Mouse (Mus musculus): Measurements from ENCODE around the gene Capn1. TPM values are rescaled to one million over a fixed set of nuclear protein-coding genes. Genes with fewer than 3 reads are reported as not detected.

Gene Capn1
- polyA plus RNA-seq (2014; fragmentation: Nextera tagmentation; extraction: Ambion mirVana): 3.4 and 4.4 TPM in 2 replicates

- peaks cover 20% of the 10 kb centered on the region for H3K27me3 ChIP-seq (ENCODE audit: control insufficient read depth, insufficient read depth, low read length)
- H3K4me1 ChIP-seq (ENCODE audit: control insufficient read depth, insufficient read depth, low read length): peaks cover 4% of the 10 kb centered on the region; the same call in 1 of the 2 replicates
- H3K4me2 ChIP-seq (ENCODE audit: low read depth): peak within 1 kb of the TSS; percentile 88
- peak; percentile 74 for DNase-seq (ENCODE audit: low spot score)
- H3K4me3 ChIP-seq (ENCODE audit: low read depth, low read length): peak within 1 kb of the TSS; percentile 41
- WGBS: 3% methylated on average over 37 of the region's 40 CpGs
- H3K27ac ChIP-seq (ENCODE audit: low read depth, low read length): 0 out of 2 replicates have a peak within 1 kb of the TSS, but pooled peaks have one; percentile 27
- peak; percentile 67; the same call in 1 of the 2 replicates for ATAC-seq (ENCODE audit: insufficient read depth, low FRiP score, low TSS enrichment)
- no peaks in the 10 kb centered on the region for H3K9me3 ChIP-seq (ENCODE audit: control insufficient read depth, low read length)
- peak within 1 kb of the TSS; percentile 54 for H3K9ac ChIP-seq (ENCODE audit: low read length)
- H3K36me3 ChIP-seq (ENCODE audit: control insufficient read depth, insufficient read depth, low read length): no peaks in the 10 kb centered on the region
Observed at GRCm38 (mm10) chr19:6015511-6016315, at the start of gene Capn1. Capn1 (minus strand) TSS chr19:6015897.

DNA sequence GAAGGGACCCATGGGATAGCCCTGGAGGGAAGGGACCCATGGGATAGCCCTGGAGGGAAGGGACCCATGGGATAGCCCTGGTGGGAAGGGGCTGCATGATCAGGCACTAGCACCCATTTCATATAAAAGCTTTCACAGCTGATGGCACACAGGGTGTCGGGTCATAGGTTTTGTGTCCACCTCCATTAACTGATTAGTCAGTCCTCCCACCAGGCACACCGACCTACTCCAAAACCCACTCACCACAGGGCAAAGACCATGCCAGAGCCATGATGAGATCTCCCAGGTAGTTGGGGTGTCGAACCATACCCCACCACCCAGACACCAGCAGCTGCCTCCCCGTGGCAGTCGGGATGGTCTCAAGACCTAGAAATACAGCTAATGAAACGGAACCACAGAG, 47.4 kb upstream of the Capn1 start:
- Histone ChIP-seq H3K4me2 (ENCODE audit: low read depth) (no peak overlapping the region), H3K9ac (ENCODE audit: low read length) (no peak overlapping the region), H3K36me3 (ENCODE audit: control insufficient read depth, insufficient read depth, low read length) (peaks cover 2% of the 10 kb centered on the region; the same call in 1 of the 2 replicates), H3K27ac (ENCODE audit: low read depth, low read length) (no peak overlapping the region), H3K4me3 (ENCODE audit: low read depth, low read length) (0 out of 2 replicates have a peak overlapping the region, but pooled peaks have one; percentile 8), H3K27me3 (ENCODE audit: control insufficient read depth, insufficient read depth, low read length) (no peaks in the 10 kb centered on the region), H3K9me3 (ENCODE audit: control insufficient read depth, low read length) (no peaks in the 10 kb centered on the region), H3K4me1 (ENCODE audit: control insufficient read depth, insufficient read depth, low read length) (peaks cover 29% of the 10 kb centered on the region)
- DNase-seq (ENCODE audit: low spot score): no peak
- no peak for ATAC-seq (ENCODE audit: insufficient read depth, low FRiP score, low TSS enrichment)
- 92% methylated on average over 6 of the region's 6 CpGs for WGBS

GRCm38 (mm10) chr19:6062418-6062817, 46.7 kb upstream of the Capn1 start:
- no peaks in the 10 kb centered on the region for H3K27me3 ChIP-seq (ENCODE audit: control insufficient read depth, insufficient read depth, low read length)
- H3K27ac ChIP-seq (ENCODE audit: low read depth, low read length): no peak overlapping the region
- H3K4me2 ChIP-seq (ENCODE audit: low read depth): peak overlapping the region; percentile 100
- peak overlapping the region; percentile 96 for H3K9ac ChIP-seq (ENCODE audit: low read length)
- no peak for ATAC-seq (ENCODE audit: insufficient read depth, low FRiP score, low TSS enrichment)
- DNase-seq (ENCODE audit: low spot score): no peak
- H3K4me1 ChIP-seq (ENCODE audit: control insufficient read depth, insufficient read depth, low read length): peaks cover 27% of the 10 kb centered on the region
- WGBS: 75% methylated on average over 5 of the region's 5 CpGs
- peaks cover 2% of the 10 kb centered on the region; the same call in 1 of the 2 replicates for H3K36me3 ChIP-seq (ENCODE audit: control insufficient read depth, insufficient read depth, low read length)
- no peaks in the 10 kb centered on the region for H3K9me3 ChIP-seq (ENCODE audit: control insufficient read depth, low read length)
- H3K4me3 ChIP-seq (ENCODE audit: low read depth, low read length): peak overlapping the region; percentile 92

GRCm38 (mm10) chr19:6061641-6062302, 46.1 kb upstream of the Capn1 start:
- peak overlapping the region; percentile 96 for H3K9ac ChIP-seq (ENCODE audit: low read length)
- H3K27me3 ChIP-seq (ENCODE audit: control insufficient read depth, insufficient read depth, low read length): no peaks in the 10 kb centered on the region
- H3K36me3 ChIP-seq (ENCODE audit: control insufficient read depth, insufficient read depth, low read length): peaks cover 2% of the 10 kb centered on the region; the same call in 1 of the 2 replicates
- 3% methylated on average over 43 of the region's 44 CpGs for WGBS
- peak overlapping the region; percentile 92 for H3K4me3 ChIP-seq (ENCODE audit: low read depth, low read length)
- DNase-seq (ENCODE audit: low spot score) (peak; percentile 25), ATAC-seq (ENCODE audit: insufficient read depth, low FRiP score, low TSS enrichment) (no peak)
- no peaks in the 10 kb centered on the region for H3K9me3 ChIP-seq (ENCODE audit: control insufficient read depth, low read length)
- H3K27ac ChIP-seq (ENCODE audit: low read depth, low read length): peak overlapping the region; percentile 93
- peak overlapping the region; percentile 100 for H3K4me2 ChIP-seq (ENCODE audit: low read depth)
- H3K4me1 ChIP-seq (ENCODE audit: control insufficient read depth, insufficient read depth, low read length): peaks cover 27% of the 10 kb centered on the region

- WGBS: under 1% methylated on average over 58 of the region's 58 CpGs
- Histone ChIP-seq H3K4me1 (ENCODE audit: control insufficient read depth, insufficient read depth, low read length) (peaks cover 22% of the 10 kb centered on the region), H3K36me3 (ENCODE audit: control insufficient read depth, insufficient read depth, low read length) (peaks cover 2% of the 10 kb centered on the region; the same call in 1 of the 2 replicates), H3K4me3 (ENCODE audit: low read depth, low read length) (peak within 1 kb of the TSS; percentile 92), H3K9me3 (ENCODE audit: control insufficient read depth, low read length) (no peaks in the 10 kb centered on the region), H3K27ac (ENCODE audit: low read depth, low read length) (peak within 1 kb of the TSS; percentile 93), H3K4me2 (ENCODE audit: low read depth) (peak within 1 kb of the TSS; percentile 100), H3K9ac (ENCODE audit: low read length) (peak within 1 kb of the TSS; percentile 96), H3K27me3 (ENCODE audit: control insufficient read depth, insufficient read depth, low read length) (no peaks in the 10 kb centered on the region)
- DNase-seq (ENCODE audit: low spot score): peak; percentile 91
- ATAC-seq (ENCODE audit: insufficient read depth, low FRiP score, low TSS enrichment): peak; percentile 45; the same call in 1 of the 2 replicates
Observed at GRCm38 (mm10) chr19:6061021-6061533, 45.4 kb upstream of the Capn1 start, which contains the start of gene Znhit2. Znhit2 (plus strand) TSS chr19:6061192.

- DNase-seq (ENCODE audit: low spot score): no peak
- Histone ChIP-seq H3K4me1 (ENCODE audit: control insufficient read depth, insufficient read depth, low read length) (peaks cover 21% of the 10 kb centered on the region), H3K27me3 (ENCODE audit: control insufficient read depth, insufficient read depth, low read length) (no peaks in the 10 kb centered on the region), H3K9me3 (ENCODE audit: control insufficient read depth, low read length) (no peaks in the 10 kb centered on the region), H3K36me3 (ENCODE audit: control insufficient read depth, insufficient read depth, low read length) (peaks cover 9% of the 10 kb centered on the region; the same call in 1 of the 2 replicates), H3K27ac (ENCODE audit: low read depth, low read length) (no peak overlapping the region), H3K4me2 (ENCODE audit: low read depth) (peak overlapping the region; percentile 76), H3K9ac (ENCODE audit: low read length) (no peak overlapping the region), H3K4me3 (ENCODE audit: low read depth, low read length) (peak overlapping the region; percentile 77)
- ATAC-seq (ENCODE audit: insufficient read depth, low FRiP score, low TSS enrichment): no peak
- 91% methylated on average over 5 of the region's 5 CpGs for WGBS
Observed at GRCm38 (mm10) chr19:6058966-6059365, 43.3 kb upstream of the Capn1 start.

DNA sequence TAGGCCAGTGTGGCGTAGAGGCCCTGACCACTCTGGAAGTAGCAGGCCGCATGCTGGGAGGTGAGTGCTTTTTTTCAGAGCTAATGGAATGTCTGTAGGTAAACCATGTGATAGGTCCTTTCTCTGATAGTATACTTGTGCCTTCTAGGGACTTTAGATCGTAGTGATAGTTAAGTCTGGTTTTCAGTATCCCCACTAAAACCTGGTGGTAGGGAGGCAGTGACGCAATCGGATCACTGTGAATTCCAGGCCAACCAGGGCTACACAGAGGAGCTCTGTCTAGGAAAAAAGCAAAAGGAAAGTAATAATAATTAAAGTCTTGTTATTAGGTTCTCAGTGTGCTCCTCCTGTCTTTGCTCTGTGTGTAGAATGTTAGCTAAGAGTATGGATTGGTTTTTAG, 42.8 kb upstream of the Capn1 start:
- Histone ChIP-seq H3K27ac (ENCODE audit: low read depth, low read length) (no peak overlapping the region), H3K4me1 (ENCODE audit: control insufficient read depth, insufficient read depth, low read length) (peaks cover 21% of the 10 kb centered on the region), H3K36me3 (ENCODE audit: control insufficient read depth, insufficient read depth, low read length) (peaks cover 9% of the 10 kb centered on the region; the same call in 1 of the 2 replicates), H3K9me3 (ENCODE audit: control insufficient read depth, low read length) (no peaks in the 10 kb centered on the region), H3K9ac (ENCODE audit: low read length) (peak overlapping the region; percentile 69), H3K27me3 (ENCODE audit: control insufficient read depth, insufficient read depth, low read length) (no peaks in the 10 kb centered on the region), H3K4me2 (ENCODE audit: low read depth) (peak overlapping the region; percentile 76), H3K4me3 (ENCODE audit: low read depth, low read length) (peak overlapping the region; percentile 77)
- ATAC-seq (ENCODE audit: insufficient read depth, low FRiP score, low TSS enrichment): no peak
- 28% methylated on average over 5 of the region's 5 CpGs for WGBS
- DNase-seq (ENCODE audit: low spot score): no peak

DNA sequence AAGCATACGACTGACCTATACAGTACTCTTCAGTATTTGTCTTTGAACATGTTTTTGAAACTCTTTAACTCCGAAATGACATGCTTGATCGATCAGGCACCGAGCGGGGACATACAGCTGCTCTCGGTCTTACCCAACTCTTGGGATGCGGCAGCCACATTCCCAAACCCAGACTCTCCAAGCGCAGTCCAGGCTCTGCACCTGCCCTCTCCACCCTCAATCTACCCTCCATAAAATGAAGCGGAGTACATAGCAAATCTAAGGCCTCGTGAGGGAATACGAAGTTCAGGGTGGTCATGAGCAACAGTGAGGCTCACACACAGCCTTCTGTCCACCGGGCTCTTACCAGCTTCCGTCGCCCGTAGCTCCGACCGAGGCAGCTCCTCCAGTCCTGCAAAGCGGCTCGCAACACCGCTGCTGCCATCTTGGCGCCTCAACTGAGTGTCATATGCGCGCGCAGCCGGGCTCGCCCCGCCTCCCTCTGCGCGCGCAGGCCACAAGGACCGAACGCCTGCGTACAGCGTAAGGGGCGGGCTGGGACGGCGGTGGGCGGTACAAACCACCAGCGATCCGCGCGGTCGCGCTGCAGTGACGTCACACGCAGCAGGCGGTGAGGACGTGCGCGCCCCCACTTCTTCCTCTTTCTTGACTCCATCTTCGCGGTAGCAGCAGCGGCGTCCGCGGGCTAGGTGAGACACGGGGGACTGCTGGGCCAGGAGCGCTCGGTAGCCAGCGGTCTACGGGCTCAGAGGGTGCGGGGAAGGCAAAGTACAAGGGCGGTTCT, 41.8 kb upstream of the Capn1 start, which contains the start of the genes Mrpl49 and Fau:
Gene Mrpl49 (minus strand): TSS at position 473 of the 784 bp plus-strand sequence.
Gene Fau (plus strand): TSS at position 532 of the 784 bp plus-strand sequence.
- WGBS: under 1% methylated on average over 57 of the region's 63 CpGs
- no peaks in the 10 kb centered on the region for H3K27me3 ChIP-seq (ENCODE audit: control insufficient read depth, insufficient read depth, low read length)
- peak within 1 kb of the TSS; percentile 69 for H3K9ac ChIP-seq (ENCODE audit: low read length)
- peak within 1 kb of the TSS; percentile 77 for H3K4me3 ChIP-seq (ENCODE audit: low read depth, low read length)
- DNase-seq (ENCODE audit: low spot score): peak; percentile 100
- peak within 1 kb of the TSS; percentile 45; the same call in 1 of the 2 replicates for H3K27ac ChIP-seq (ENCODE audit: low read depth, low read length)
- ATAC-seq (ENCODE audit: insufficient read depth, low FRiP score, low TSS enrichment): peak; percentile 85
- peaks cover 12% of the 10 kb centered on the region for H3K36me3 ChIP-seq (ENCODE audit: control insufficient read depth, insufficient read depth, low read length)
- peaks cover 19% of the 10 kb centered on the region for H3K4me1 ChIP-seq (ENCODE audit: control insufficient read depth, insufficient read depth, low read length)
- no peaks in the 10 kb centered on the region for H3K9me3 ChIP-seq (ENCODE audit: control insufficient read depth, low read length)
- peak within 1 kb of the TSS; percentile 76 for H3K4me2 ChIP-seq (ENCODE audit: low read depth)
